Mouse (Mus musculus): Measurements from ENCODE around the gene Flt3l. TPM values are rescaled to one million over a fixed set of nuclear protein-coding genes. Genes with fewer than 3 reads are reported as not detected.

Gene Flt3l
- total and polyA plus RNA-seq, 2 experiments from 2014 or later = 2.1 to 8.0 TPM

DNA sequence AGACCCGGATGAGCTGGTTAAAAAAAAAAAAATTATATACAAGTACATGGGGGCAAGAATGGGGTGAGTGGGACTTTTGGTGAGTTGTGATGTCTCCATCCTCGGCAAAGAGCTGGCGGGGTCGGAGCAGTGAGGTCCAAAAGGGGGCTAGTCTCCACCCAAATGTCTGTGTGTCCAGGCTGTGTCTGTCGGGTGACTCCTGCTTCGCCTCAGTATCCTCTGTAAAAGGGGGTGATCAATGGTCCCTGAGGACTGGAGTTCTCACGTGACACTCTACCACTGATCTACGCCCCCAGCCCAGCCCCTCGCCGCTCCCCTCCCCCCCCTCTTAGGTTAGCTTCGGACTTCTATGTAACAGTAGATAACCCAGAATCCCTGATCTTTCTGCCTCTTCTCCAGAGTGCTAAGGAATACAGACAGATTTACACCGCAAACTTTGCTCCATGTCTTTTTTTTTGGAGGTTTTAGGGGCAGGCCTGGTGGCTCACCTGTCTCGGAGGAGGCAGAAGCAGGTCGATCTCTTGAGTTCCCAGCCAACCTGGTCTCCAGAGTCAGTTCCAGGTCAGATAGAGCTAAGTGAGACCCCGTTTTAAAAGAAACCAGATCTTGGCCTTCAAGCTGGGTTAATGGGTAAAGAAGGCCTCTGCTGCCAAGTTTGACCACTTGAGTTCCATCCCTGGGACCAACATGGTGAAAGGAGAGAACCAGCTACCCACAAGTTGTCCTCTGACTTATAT, 6.3 kb downstream of the Flt3l start:
- no peaks in the 10 kb centered on the region for H3K27me3 ChIP-seq (ENCODE audit: insufficient read depth, low read length)
- no peak for TF ChIP-seq CTCF (IDR thresholded peaks at IDR 0.05; ENCODE audit: low read depth)
- peaks cover 23% of the 10 kb centered on the region for H3K36me3 ChIP-seq (ENCODE audit: insufficient read depth, low read length)
- peak overlapping the region; percentile 95 for H3K4me3 ChIP-seq (ENCODE audit: low read length)
- no peaks in the 10 kb centered on the region for H3K9me3 ChIP-seq (ENCODE audit: low read length)
- 0 out of 2 replicates have a peak, but pooled peaks cover 8% of the 10 kb centered on the region for H3K4me1 ChIP-seq (ENCODE audit: insufficient read depth, low read length)
- no peak for ATAC-seq
- H3K9ac ChIP-seq (replicated peaks; ENCODE audit: low read length) = peak overlapping the region; percentile 58
- no peak for DNase-seq (ENCODE audit: low spot score)
- peak overlapping the region; percentile 92 for H3K27ac ChIP-seq
- peak overlapping the region; percentile 60 for H3K4me2 ChIP-seq (ENCODE audit: low read depth, low read length)
- WGBS = 57% methylated on average over 15 of the region's 15 CpGs

DNA sequence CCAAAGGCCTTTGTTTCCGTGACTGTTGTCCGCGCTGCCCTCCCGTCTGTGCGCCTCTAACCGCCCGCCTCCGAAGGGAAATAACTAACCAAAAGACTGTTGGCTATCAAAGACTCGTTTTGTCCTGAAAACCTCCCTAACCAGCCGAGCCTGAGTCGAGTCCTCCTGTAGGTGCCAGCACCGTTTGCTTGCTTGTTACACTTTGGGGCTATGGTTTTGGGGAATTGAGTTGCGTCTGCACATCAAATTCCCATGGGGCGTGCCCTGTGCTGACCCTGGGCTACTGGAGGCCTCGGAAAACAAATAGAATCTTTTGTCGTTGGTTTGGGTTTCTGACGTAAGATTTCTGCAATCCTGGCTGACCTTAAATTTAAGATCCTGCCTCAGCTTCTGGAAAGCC, 6.9 kb downstream of the Flt3l start:
- Histone ChIP-seq H3K4me1 (ENCODE audit: insufficient read depth, low read length) (0 out of 2 replicates have a peak, but pooled peaks cover 8% of the 10 kb centered on the region), H3K36me3 (ENCODE audit: insufficient read depth, low read length) (peaks cover 23% of the 10 kb centered on the region), H3K9ac (replicated peaks; ENCODE audit: low read length) (peak overlapping the region; percentile 58), H3K27ac (peak overlapping the region; percentile 92), H3K4me3 (ENCODE audit: low read length) (peak overlapping the region; percentile 95), H3K9me3 (ENCODE audit: low read length) (no peaks in the 10 kb centered on the region), H3K27me3 (ENCODE audit: insufficient read depth, low read length) (no peaks in the 10 kb centered on the region), H3K4me2 (ENCODE audit: low read depth, low read length) (peak overlapping the region; percentile 60)
- WGBS = under 1% methylated on average over 17 of the region's 17 CpGs
- ATAC-seq = no peak
- peak; percentile 64 for DNase-seq (ENCODE audit: low spot score)
- TF ChIP-seq CTCF (IDR thresholded peaks at IDR 0.05; ENCODE audit: low read depth) = no peak

DNA sequence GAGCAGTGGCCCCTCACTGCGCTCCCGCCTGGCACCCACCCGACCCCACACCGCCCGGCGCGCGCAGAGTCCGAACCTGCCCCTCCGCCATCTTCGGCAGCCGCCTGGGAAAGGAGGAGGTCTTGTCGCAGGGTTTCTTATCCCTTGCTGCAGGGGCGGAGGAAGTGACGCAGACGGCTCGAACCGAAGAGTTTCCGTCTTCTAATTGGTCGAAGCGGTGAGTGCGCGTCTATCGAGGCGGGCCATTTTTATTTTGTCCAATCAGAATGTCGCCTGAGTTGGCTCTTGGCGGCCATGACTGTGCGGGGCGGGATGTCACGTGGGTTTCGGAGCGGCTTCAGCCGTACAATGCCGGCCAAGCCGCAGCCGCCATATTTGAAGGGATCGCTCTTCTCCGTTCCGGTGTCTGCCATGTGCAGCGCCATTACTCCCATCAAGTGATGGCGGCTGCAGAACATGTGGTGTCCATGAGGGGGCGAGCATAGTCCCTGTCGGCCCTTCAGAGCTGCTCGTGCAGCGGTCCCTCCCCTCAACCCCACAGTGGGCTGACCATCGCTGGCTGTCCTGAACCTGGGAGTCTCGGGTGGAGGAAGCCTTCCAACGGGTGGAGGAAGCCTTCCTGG, 7.5 kb downstream of the Flt3l start, which contains the start of gene Rpl13a:
TSS of gene Rpl13a (minus strand) at position 138 of the 623 bp plus-strand sequence.
- H3K9me3 ChIP-seq (ENCODE audit: low read length) = no peaks in the 10 kb centered on the region
- TF ChIP-seq CTCF (IDR thresholded peaks at IDR 0.05; ENCODE audit: low read depth) = peak; percentile 90
- ATAC-seq (peak; percentile 95), DNase-seq (ENCODE audit: low spot score) (peak; percentile 100)
- no peaks in the 10 kb centered on the region for H3K27me3 ChIP-seq (ENCODE audit: insufficient read depth, low read length)
- peak within 1 kb of the TSS; percentile 93 for H3K4me2 ChIP-seq (ENCODE audit: low read depth, low read length)
- H3K9ac ChIP-seq (replicated peaks; ENCODE audit: low read length) = peak within 1 kb of the TSS; percentile 99
- peak within 1 kb of the TSS; percentile 92 for H3K27ac ChIP-seq
- WGBS = 1% methylated on average over 48 of the region's 48 CpGs
- peak within 1 kb of the TSS; percentile 95 for H3K4me3 ChIP-seq (ENCODE audit: low read length)
- H3K4me1 ChIP-seq (ENCODE audit: insufficient read depth, low read length) = 0 out of 2 replicates have a peak, but pooled peaks cover 8% of the 10 kb centered on the region
- H3K36me3 ChIP-seq (ENCODE audit: insufficient read depth, low read length) = peaks cover 23% of the 10 kb centered on the region

- peaks cover 13% of the 10 kb centered on the region for H3K4me1 ChIP-seq (ENCODE audit: insufficient read depth, low read length)
- H3K36me3 ChIP-seq (ENCODE audit: insufficient read depth, low read length) = peaks cover 28% of the 10 kb centered on the region
- DNase-seq (ENCODE audit: low spot score) = no peak
- no peaks in the 10 kb centered on the region for H3K9me3 ChIP-seq (ENCODE audit: low read length)
- ATAC-seq = no peak
- under 1% methylated on average over 6 of the region's 6 CpGs for WGBS
- H3K4me3 ChIP-seq (ENCODE audit: low read length) = peak overlapping the region; percentile 95
- peak overlapping the region; percentile 93 for H3K4me2 ChIP-seq (ENCODE audit: low read depth, low read length)
- H3K27ac ChIP-seq = peak overlapping the region; percentile 91
- H3K27me3 ChIP-seq (ENCODE audit: insufficient read depth, low read length) = no peaks in the 10 kb centered on the region
- TF ChIP-seq CTCF (IDR thresholded peaks at IDR 0.05; ENCODE audit: low read depth) = no peak
- H3K9ac ChIP-seq (replicated peaks; ENCODE audit: low read length) = peak overlapping the region; percentile 99
These were observed 8.5 kb downstream of the Flt3l start for GRCm38 (mm10) chr7:45127700-45128224.

DNA sequence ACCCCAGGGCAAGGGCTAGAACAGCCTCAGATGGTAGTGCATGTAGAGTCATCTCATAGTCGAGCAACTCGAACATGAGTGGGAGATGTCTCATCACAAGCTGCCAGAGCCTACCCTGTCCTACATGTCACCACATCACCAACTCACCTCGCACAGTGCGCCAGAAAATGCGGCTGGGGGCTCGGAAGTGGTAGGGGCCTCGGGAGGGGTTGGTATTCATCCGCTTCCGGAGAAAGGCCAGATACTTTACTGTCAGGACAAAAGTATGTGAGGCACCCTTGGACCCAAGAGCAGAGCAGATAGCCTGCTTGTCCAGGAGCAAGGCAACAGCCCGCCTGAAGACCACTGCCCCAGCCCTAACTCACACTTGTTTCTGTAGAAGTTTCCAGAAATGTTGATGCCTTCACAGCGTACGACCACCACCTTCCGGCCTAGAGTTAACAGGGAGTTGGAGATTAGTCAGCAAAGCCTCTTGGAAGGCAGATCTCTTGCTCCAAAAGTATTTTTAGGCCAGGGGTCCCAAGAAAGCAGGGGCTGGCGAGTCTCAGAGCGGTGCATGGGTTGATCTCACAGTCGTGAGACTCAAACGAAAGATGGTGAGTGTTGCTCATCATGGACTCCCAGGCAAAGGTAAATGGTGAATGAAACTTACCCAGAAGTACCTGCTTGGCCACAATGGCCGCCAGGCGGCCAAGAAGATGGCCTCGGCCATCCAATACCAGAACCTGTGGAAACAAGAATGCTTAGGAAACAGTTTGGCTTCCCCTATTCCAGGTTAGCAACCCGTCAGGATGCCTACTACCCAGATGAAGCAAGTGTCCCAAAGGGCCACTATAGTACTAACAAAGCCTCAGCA, 9.2 kb downstream of the Flt3l start:
- H3K36me3 ChIP-seq (ENCODE audit: insufficient read depth, low read length) = peaks cover 35% of the 10 kb centered on the region
- H3K27ac ChIP-seq = peak overlapping the region; percentile 91; the same call in 1 of the 2 replicates
- DNase-seq (ENCODE audit: low spot score) (no peak), ATAC-seq (no peak)
- peak; percentile 46 for TF ChIP-seq CTCF (IDR thresholded peaks at IDR 0.05; ENCODE audit: low read depth)
- H3K9ac ChIP-seq (replicated peaks; ENCODE audit: low read length) = peak overlapping the region; percentile 99
- 49% methylated on average over 21 of the region's 21 CpGs for WGBS
- peak overlapping the region; percentile 95 for H3K4me3 ChIP-seq (ENCODE audit: low read length)
- no peaks in the 10 kb centered on the region for H3K27me3 ChIP-seq (ENCODE audit: insufficient read depth, low read length)
- peak overlapping the region; percentile 93 for H3K4me2 ChIP-seq (ENCODE audit: low read depth, low read length)
- no peaks in the 10 kb centered on the region for H3K9me3 ChIP-seq (ENCODE audit: low read length)
- H3K4me1 ChIP-seq (ENCODE audit: insufficient read depth, low read length) = peaks cover 14% of the 10 kb centered on the region

Data from hindbrain, postnatal 0 days (tissue).